Mouse (Mus musculus): ENCODE measurements at regions not wholly inside any gene's neighbourhood (a gene's known extent, or its start where the extent isn't known, plus 50 kb on each side); places are given as distances from the start of the nearest gene placed in this dataset.

DNA sequence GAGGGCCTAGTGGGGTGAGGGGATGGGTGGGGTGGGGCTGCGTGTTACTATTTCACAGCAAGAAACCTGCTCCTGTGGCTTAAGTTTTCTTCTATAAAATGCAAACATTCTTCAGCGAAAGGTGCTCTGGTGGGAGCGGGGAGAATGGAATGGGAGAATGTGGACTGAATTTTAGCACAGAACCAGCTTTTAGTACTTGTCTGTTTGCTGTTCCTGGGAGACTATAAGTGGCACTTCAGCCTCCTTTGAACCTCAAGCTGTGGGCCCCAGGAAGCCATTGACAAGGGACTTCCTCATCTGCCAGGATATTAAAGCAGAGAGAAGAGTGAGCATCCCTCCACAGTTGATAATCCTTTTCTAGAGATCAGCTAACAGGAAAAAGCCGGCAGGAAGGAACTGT is 580.2 kb downstream of the Zfp706 start:
- no peak overlapping the region for H3K9ac ChIP-seq
- no peaks in the 10 kb centered on the region; the same call in 1 of the 2 replicates for H3K4me1 ChIP-seq
- no peak overlapping the region for H3K4me2 ChIP-seq
- no peak overlapping the region for H3K4me3 ChIP-seq
- no peak for ATAC-seq (replicated peaks)
- 50% methylated on average over 4 of the region's 4 CpGs for WGBS
- H3K9me3 ChIP-seq: no peaks in the 10 kb centered on the region
- H3K27ac ChIP-seq: no peak overlapping the region
- H3K27me3 ChIP-seq (replicated peaks): no peaks in the 10 kb centered on the region
- H3K36me3 ChIP-seq (replicated peaks): no peaks in the 10 kb centered on the region

DNA sequence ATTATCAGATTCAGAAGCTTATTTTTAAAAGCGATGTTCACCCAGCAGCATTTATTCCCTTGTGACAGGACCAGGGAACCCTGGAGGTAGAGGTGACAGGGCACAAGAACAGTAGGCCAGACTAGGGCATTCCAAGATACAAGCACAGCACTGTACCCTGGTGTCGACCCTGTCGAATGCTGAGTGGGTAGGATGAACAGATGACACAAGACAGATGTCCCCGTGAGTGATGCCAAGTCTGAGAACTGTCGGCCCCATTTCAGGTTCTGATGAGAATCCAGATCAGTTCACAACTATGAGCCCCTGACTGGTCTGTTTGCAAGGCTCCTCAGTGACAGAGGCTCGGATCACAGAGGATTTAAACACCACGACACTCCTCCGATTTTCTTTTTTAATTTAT is 581.7 kb downstream of the Zfp706 start:
- no peaks in the 10 kb centered on the region for H3K9me3 ChIP-seq
- no peak for ATAC-seq (replicated peaks)
- no peaks in the 10 kb centered on the region for H3K36me3 ChIP-seq (replicated peaks)
- 75% methylated on average over 8 of the region's 8 CpGs for WGBS
- H3K4me2 ChIP-seq: no peak overlapping the region
- no peak overlapping the region for H3K27ac ChIP-seq
- H3K27me3 ChIP-seq (replicated peaks): no peaks in the 10 kb centered on the region
- H3K9ac ChIP-seq: no peak overlapping the region
- H3K4me3 ChIP-seq: no peak overlapping the region
- no peaks in the 10 kb centered on the region; the same call in 1 of the 2 replicates for H3K4me1 ChIP-seq

DNA sequence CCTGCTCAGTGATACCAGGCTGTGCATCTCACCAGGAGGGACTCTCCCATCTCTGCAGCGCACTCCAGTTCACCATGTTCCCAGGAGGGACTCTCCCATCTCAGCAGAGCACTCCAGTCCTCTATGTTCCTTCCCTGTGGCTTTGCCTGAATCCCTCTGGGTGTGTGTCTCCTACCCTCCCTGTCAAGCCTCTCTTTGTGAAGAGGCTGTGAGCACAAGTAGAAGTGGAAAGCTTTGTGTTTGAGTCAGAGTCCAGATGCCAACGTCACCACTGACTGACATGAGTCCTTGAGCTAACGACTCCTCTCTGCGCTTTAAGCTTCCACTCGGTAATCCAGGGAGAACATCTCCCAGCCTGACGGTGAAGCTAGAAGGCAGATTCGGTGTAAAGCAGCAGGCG is 583.5 kb downstream of the Zfp706 start:
- Histone ChIP-seq H3K36me3 (replicated peaks) (no peaks in the 10 kb centered on the region), H3K9me3 (no peaks in the 10 kb centered on the region), H3K9ac (no peak overlapping the region), H3K27ac (no peak overlapping the region), H3K27me3 (replicated peaks) (no peaks in the 10 kb centered on the region), H3K4me3 (no peak overlapping the region), H3K4me1 (no peaks in the 10 kb centered on the region; the same call in 1 of the 2 replicates), H3K4me2 (no peak overlapping the region)
- no peak for ATAC-seq (replicated peaks)
- WGBS: 84% methylated on average over 8 of the region's 8 CpGs

DNA sequence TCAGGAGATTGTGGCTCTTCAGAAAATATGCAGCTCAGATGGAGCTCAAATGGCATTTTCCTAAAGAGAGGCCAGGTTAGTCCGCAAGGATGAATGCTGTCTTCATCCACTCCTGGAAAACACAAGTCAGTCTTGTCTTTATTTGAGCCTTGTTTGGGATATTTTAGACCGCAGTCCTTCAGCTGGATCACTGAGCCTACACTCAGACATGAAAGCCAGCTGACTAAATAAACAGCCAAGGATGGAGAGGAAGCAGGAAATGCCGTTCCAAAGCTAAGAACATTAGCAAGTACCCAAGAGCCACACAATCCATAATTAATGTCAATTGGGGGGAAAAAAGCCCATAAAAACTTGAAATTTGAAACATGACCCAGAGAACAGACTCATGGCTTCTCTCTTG is 584.8 kb downstream of the Zfp706 start:
- 84% methylated on average over 3 of the region's 3 CpGs for WGBS

DNA sequence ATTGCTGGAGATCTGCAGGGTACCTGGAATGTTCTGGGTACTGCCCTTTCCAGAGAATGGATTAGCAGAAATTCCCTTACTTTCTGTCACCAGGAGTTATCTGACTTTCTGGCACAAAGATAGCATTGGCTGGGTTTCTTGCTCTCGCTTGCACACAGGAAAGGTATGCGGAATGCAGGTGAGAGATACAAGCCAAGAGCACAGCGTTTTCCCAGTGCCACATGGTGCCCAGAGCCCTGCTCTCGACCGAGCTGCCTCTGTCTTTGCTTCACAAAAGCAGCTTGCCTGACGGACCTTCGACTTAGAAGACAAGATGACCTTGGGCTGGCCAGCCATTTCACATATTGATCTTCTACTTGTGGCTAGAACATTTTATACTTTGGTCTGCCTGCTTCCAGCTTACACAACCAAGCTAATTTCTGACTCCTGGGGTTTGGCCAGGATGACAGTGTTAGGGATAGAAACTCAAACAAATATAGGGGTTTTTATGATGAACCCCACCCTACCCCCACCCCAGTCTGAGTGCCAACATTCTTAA is 587.6 kb downstream of the Zfp706 start:
- no peak for ATAC-seq (replicated peaks)
- Histone ChIP-seq H3K27me3 (replicated peaks) (no peaks in the 10 kb centered on the region), H3K4me1 (no peaks in the 10 kb centered on the region), H3K9me3 (no peaks in the 10 kb centered on the region), H3K27ac (no peak overlapping the region), H3K9ac (no peak overlapping the region), H3K36me3 (replicated peaks) (no peaks in the 10 kb centered on the region), H3K4me3 (no peak overlapping the region), H3K4me2 (no peak overlapping the region)
- 88% methylated on average over 7 of the region's 7 CpGs for WGBS

More for the DNA sequence above, 584.8 kb downstream of the Zfp706 start:
- H3K9me3 ChIP-seq: no peaks in the 10 kb centered on the region
- no peaks in the 10 kb centered on the region for H3K36me3 ChIP-seq (replicated peaks)
- H3K27me3 ChIP-seq (replicated peaks): no peaks in the 10 kb centered on the region
- ATAC-seq (replicated peaks): no peak
- H3K9ac ChIP-seq: no peak overlapping the region
- no peaks in the 10 kb centered on the region; the same call in 1 of the 2 replicates for H3K4me1 ChIP-seq
- no peak overlapping the region for H3K4me2 ChIP-seq
- no peak overlapping the region for H3K4me3 ChIP-seq
- H3K27ac ChIP-seq: no peak overlapping the region

DNA sequence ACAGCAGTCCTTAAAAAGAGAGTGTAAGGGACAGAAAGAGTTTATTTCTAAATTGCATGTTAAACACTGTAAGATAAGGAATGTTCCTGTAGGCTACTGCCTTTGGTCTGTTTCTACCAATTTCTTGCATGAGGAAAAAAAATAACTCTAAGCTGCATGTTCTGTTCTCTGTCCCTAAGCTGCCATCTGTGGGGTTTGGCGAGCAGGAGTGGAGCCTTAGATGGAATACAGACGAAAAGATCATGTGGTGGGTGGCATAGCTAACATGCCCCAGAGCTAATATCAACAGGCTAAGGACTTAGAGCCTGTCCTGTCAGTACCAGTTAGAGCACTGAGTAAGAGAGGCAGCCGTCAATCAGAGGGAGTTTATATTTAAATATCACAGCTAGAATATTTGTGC is 590.1 kb downstream of the Zfp706 start:
- H3K9me3 ChIP-seq: no peaks in the 10 kb centered on the region
- no peak overlapping the region for H3K27ac ChIP-seq
- H3K27me3 ChIP-seq (replicated peaks): no peaks in the 10 kb centered on the region
- no peaks in the 10 kb centered on the region for H3K4me1 ChIP-seq
- no peak overlapping the region for H3K4me3 ChIP-seq
- no peaks in the 10 kb centered on the region for H3K36me3 ChIP-seq (replicated peaks)
- 70% methylated on average over 3 of the region's 3 CpGs for WGBS
- H3K4me2 ChIP-seq: no peak overlapping the region
- no peak for ATAC-seq (replicated peaks)
- no peak overlapping the region for H3K9ac ChIP-seq

DNA sequence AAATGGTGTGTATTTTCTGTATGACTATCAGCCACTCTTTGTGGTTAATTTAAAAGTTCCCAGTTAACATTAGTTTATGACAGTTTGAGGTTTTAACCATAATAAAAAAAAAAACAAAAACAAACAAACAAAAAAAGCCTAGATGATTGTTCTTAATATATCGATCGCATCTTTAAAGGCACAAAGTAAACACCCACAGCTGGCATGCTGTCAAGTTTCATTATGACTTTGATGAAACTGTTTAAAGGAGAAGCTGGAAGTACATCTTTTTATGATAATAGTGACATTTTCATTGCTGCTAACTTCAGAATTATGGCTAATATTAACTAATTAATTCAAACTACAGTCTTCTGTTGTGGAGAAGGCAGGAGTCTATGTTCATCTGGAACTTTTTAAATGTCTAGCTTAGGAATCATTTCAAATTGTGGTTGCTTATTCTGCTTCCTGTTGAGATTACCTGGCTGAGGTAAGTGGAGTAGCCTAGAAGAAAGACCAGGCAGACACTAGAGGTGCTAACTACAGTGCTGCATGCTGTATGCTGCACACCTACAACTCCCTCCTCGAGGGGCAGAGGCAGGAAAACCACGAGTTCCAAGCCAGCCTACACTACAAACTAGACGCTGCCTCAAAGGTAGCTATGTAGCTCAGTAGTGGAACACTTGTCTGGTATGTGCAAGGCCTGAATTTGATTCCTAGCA is 591.9 kb downstream of the Zfp706 start:
- Histone ChIP-seq H3K9me3 (no peaks in the 10 kb centered on the region), H3K9ac (no peak overlapping the region), H3K4me3 (no peak overlapping the region), H3K27ac (no peak overlapping the region), H3K4me2 (no peak overlapping the region), H3K36me3 (replicated peaks) (no peaks in the 10 kb centered on the region), H3K4me1 (no peaks in the 10 kb centered on the region), H3K27me3 (replicated peaks) (no peaks in the 10 kb centered on the region)
- WGBS: 85% methylated on average over 5 of the region's 5 CpGs
- ATAC-seq (replicated peaks): no peak

DNA sequence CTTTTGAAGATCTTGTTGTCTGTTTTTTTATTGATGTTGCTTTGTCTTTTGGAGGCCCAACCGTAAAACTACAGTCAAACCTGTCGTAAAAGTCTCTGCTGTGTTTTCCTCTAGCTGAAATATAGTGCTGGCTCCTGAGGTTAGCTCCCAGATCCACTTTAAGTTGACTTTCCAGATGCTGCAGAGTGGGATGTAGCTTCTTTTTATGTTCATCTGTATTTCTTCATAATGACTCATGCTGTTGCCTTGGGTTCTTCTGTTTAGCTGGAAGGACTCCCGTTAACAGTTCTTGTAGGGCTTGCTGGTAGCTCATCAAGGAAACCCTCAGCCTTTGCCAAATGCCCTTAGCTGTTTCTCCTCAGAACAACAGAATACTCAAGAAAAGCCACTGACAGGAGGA is 595.6 kb downstream of the Zfp706 start:
- Histone ChIP-seq H3K27ac (no peak overlapping the region), H3K4me3 (no peak overlapping the region), H3K36me3 (replicated peaks) (no peaks in the 10 kb centered on the region), H3K4me1 (no peaks in the 10 kb centered on the region), H3K9me3 (no peaks in the 10 kb centered on the region), H3K4me2 (no peak overlapping the region), H3K27me3 (replicated peaks) (no peaks in the 10 kb centered on the region), H3K9ac (no peak overlapping the region)
- 87% methylated on average over 3 of the region's 3 CpGs for WGBS
- no peak for ATAC-seq (replicated peaks)

DNA sequence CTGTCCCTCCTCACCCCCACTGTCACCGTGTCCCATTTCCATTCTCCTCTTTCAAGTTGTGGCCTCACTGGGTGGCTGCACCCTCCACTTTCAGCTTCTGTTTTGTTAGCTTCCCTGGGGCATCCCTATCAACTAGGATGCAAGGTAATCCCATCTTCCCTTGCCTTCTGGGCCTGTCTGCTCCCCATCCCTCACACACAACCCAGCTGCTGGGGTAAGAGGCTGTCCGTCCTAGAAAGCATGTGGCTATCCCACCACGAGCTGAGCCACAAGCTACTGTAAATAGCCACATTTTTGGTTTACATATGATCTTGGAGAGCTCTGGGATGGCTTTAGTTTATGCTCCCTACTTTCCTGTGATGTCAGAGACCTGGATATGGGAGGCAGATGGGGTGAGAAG is 602.1 kb downstream of the Zfp706 start:
- no peak overlapping the region for H3K9ac ChIP-seq
- no peaks in the 10 kb centered on the region for H3K36me3 ChIP-seq (replicated peaks)
- 78% methylated on average over 3 of the region's 3 CpGs for WGBS
- no peak overlapping the region for H3K4me3 ChIP-seq
- no peak overlapping the region for H3K27ac ChIP-seq
- H3K4me1 ChIP-seq: no peaks in the 10 kb centered on the region; the same call in 1 of the 2 replicates
- ATAC-seq (replicated peaks): no peak
- no peak overlapping the region for H3K4me2 ChIP-seq
- no peaks in the 10 kb centered on the region for H3K27me3 ChIP-seq (replicated peaks)
- no peaks in the 10 kb centered on the region for H3K9me3 ChIP-seq

DNA sequence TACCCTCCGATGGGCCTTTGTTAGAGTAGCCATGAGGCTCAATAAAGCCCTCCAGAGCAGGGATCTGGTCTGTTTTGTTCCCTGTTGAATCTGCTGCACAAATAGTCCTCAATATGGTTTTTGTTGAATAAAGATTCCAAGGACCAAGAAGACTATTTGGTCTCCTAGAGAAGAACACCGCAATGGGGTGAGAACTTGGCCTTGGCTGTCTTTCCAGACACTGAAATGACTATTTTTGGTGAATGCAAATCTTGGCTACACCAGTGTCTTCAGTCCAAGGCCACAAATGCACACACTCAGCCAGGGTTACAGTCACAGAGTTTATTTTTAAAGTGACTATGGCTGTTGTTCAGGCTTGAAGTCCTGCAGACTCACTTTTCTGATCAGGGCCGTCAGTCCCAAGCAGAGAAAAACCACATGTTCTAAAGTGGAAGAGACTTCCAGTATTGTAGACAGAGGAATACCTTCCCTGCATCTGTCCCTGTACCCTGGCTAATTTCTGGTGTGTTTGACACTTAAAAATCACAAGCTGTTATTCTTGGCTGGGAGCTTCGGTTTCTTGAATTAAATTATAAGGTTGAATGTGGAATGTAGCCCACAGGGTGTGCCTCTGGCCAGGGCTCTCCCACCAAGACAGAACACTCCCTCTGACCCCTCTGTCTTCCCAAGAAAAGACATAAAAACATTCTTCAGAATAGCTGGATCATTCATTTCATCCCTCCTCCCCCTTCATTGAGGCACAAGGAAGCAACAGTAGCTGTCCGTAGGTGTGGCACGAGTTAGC is 604.0 kb downstream of the Zfp706 start:
- ATAC-seq (replicated peaks): no peak
- H3K36me3 ChIP-seq (replicated peaks): no peaks in the 10 kb centered on the region
- 83% methylated on average over 6 of the region's 6 CpGs for WGBS

DNA sequence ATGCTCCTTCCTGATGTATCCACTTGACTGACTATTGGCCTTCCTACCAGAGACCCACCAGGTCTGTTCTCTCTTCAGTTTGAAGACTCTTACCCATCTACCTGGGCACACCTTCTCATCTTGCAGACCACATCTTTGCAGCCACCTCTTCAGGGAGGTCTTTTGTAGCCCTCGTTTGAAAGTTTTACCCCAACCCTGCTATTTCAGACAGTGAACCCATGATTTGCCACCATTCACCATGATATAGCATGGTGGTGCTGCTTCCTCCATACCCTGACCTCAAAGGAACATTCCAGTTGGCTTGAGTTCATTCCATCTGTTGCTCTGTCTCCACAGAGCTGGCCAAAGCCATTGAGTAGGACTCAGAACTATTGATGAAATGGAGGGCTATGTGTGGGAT is 605.5 kb downstream of the Zfp706 start:
- Histone ChIP-seq H3K9ac (no peak overlapping the region), H3K4me1 (peaks cover 14% of the 10 kb centered on the region), H3K9me3 (no peaks in the 10 kb centered on the region), H3K27ac (no peak overlapping the region), H3K27me3 (replicated peaks) (no peaks in the 10 kb centered on the region), H3K36me3 (replicated peaks) (no peaks in the 10 kb centered on the region), H3K4me3 (no peak overlapping the region), H3K4me2 (no peak overlapping the region)
- WGBS: 97% methylated on average over 1 of the region's 1 CpGs
- no peak for ATAC-seq (replicated peaks)

More for the DNA sequence above, 604.0 kb downstream of the Zfp706 start:
- no peaks in the 10 kb centered on the region for H3K9me3 ChIP-seq
- no peak overlapping the region for H3K9ac ChIP-seq
- H3K4me3 ChIP-seq: no peak overlapping the region
- no peak overlapping the region for H3K27ac ChIP-seq
- H3K27me3 ChIP-seq (replicated peaks): no peaks in the 10 kb centered on the region
- H3K4me1 ChIP-seq: peaks cover 14% of the 10 kb centered on the region
- no peak overlapping the region for H3K4me2 ChIP-seq

DNA sequence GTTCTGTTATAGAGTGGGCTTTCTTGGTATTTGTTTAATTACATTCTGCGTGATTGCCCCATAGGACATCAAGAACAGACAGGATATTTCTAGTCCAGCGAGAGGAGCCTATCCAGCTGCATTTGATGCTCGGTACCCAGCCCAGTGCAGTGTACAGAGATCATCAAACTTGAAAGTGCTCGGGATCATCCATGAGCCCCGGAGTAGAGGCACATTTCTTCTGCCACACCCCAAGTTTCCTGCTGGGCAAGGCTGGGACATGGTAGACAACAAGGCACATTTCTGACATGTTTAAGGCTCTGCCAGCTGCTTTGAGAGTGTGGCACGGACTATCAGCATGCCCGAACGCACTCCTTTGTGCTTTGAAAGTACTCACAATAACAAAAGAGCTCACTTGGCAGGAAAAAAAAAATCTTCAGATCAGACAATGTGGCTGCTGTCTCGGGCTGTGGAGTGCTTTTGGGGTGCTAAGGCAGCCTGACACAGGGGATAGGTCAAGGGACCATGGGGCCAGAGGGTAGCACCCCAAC is 607.2 kb downstream of the Zfp706 start:
- Histone ChIP-seq H3K4me2 (no peak overlapping the region), H3K36me3 (replicated peaks) (no peaks in the 10 kb centered on the region), H3K4me3 (no peak overlapping the region), H3K9me3 (no peaks in the 10 kb centered on the region), H3K27me3 (replicated peaks) (no peaks in the 10 kb centered on the region), H3K27ac (no peak overlapping the region), H3K9ac (no peak overlapping the region), H3K4me1 (peaks cover 14% of the 10 kb centered on the region)
- ATAC-seq (replicated peaks): no peak
- WGBS: 38% methylated on average over 9 of the region's 9 CpGs
